Mouse (Mus musculus): ENCODE data around the gene Acat3.

DNA sequence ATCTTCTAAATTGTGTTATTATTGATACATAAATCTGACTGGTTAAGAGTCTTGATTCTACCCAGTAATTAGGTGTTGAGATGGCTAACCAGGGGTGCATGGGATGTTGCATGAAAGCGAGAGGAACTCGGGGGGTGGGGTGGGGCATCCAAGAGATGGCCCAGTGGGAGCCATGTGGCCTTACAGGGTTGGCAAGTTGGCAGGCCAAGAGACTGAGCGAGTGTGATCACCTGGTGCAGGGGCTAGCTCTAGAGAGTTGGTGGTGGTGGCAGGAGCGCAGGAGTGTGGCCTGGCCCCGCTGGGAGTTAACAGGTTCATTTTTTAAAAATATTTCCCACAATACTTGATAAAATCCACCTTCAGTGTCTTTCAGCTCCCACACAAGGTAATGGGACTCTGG lies 42.7 kb downstream of the Acat3 start:
- no peak for TF ChIP-seq HCFC1 (IDR thresholded peaks at IDR 0.05; ENCODE audit: borderline replicate concordance, insufficient read depth, low read length)
- no peak for TF ChIP-seq MAFK (IDR thresholded peaks at IDR 0.05; ENCODE audit: insufficient read depth, low read depth, low read length)
